In the genomic region with DNA sequence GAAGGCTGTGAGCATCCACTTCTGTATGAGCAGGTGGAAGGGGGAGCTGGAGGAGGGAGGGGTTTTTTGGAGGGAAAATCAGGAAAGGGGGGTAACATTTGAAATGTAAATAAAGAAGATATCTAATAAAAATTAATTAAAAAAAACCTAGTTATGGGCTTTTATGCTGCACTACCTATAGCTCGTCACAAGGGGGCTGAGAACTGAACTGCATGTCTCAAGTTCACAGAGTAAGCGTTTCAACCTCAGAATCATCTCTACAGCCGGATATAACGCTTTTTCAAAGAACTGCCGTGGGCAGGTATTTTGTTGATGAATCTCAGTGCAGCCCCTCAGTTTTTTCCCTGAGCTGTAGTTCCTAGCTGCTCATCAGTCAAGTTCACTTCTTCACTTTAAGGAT, we compare ENCODE assay signal across 8 mouse cellular contexts. TPM values are rescaled to one million over a fixed set of nuclear protein-coding genes. Genes with fewer than 3 reads are reported as not detected.
DNase-seq lines count a peak whose midpoint lies in the region; ATAC-seq lines count a peak whose summit lies in the region.

No protein-coding gene starts in this region.

- no peaks in the 10 kb centered on the region for H3K4me1 ChIP-seq in kidney, embryonic 15.5 days

- no peak overlapping the region for H3K27ac ChIP-seq in kidney, embryonic 15.5 days

- 25% methylated on average over 5 of the region's 5 CpGs for WGBS in kidney, embryonic 15.5 days

- no peak for ATAC-seq in kidney, embryonic 15.5 days (replicated peaks; ENCODE audit: low FRiP score)

- peak; percentile 56 for DNase-seq in embryo, embryonic 10 days (ENCODE audit: low spot score)
- no peak for DNase-seq in embryo, embryonic 9.5 days (ENCODE audit: extremely low spot score)
- peak; percentile 17 for DNase-seq in kidney, postnatal 14 days
- peak; percentile 12 for DNase-seq in urinary bladder, postnatal 25 days (ENCODE audit: low spot score)
- DNase-seq in urinary bladder, postnatal 14 days (ENCODE audit: low spot score) = no peak
- DNase-seq in spleen, postnatal 36 days (ENCODE audit: low spot score in 2 of 2) = no peak
- DNase-seq in Muller cell, postnatal 12 days (ENCODE audit: inconsistent ontology term) = no peak

- H3K9ac ChIP-seq in kidney, embryonic 15.5 days = no peak overlapping the region

- H3K27me3 ChIP-seq in kidney, embryonic 15.5 days = no peaks in the 10 kb centered on the region

- H3K36me3 ChIP-seq in kidney, embryonic 15.5 days = no peaks in the 10 kb centered on the region

- H3K4me3 ChIP-seq in kidney, embryonic 15.5 days (replicated peaks) = no peak overlapping the region

- H3K4me2 ChIP-seq in kidney, embryonic 15.5 days = no peak overlapping the region

- H3K9me3 ChIP-seq in kidney, embryonic 15.5 days (replicated peaks) = no peaks in the 10 kb centered on the region

RNA-seq across cellular contexts. Expression of gene Bmp5, which starts 15.1 kb away (rescaled TPM):
- 1.9 and 2.0 TPM in 2 replicates for polyA plus RNA-seq in kidney, embryonic 15.5 days (2015; fragmentation: Nextera tagmentation; extraction: Ambion mirVana)

Comparison
In these comparisons a context has a peak if more than half of its experiments do, and no peak if none do; other contexts are left out.
1. DNase-seq: peak in embryo, embryonic 10 days (single experiment), kidney, postnatal 14 days (single experiment) and urinary bladder, postnatal 25 days (single experiment); none in embryo, embryonic 9.5 days (single experiment), urinary bladder, postnatal 14 days (single experiment), spleen, postnatal 36 days (0 of 2) and Muller cell, postnatal 12 days (single experiment).